Mouse (Mus musculus) G1E-ER4 (cell line): Measurements from ENCODE around the gene Adam19. TPM values are rescaled to one million over a fixed set of nuclear protein-coding genes. Genes with fewer than 3 reads are reported as not detected.

Source experiments
- GATA1 ChIP-seq: IDR thresholded peaks from one replicate; pipeline ENCODE4 v1.8.0; 2012; ENCODE audit warnings: low read length, inconsistent platforms
- polyA plus RNA-seq: library from polyadenylated mRNA; stranded (reverse); fragments of >175 nt; gene quantifications from 2 replicates; pipeline ENCODE4 v1.2.3, GENCODE M21; 2012

Gene Adam19
- polyA plus RNA-seq, 1 experiment, result not detected

DNA sequence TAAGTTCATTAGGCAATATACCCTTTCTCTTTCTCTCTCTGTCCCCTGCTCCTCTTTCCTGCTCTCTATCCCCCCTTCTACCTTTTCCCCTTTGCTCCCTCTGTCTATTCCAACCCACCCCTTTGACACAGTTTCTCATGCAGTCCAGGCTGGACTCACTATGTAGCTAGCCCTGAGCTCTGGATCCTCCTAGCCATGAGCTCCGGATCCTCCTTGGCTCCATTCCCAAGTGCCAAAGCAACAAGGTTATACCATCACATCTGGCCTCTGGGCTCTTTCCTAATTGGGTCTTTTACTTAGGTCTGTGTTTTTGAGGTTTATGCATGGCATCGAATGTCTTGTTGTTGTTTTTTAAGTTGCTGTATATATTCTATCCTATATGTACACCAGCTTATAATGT lies 25.3 kb downstream of the Adam19 start:
- no peak for TF ChIP-seq GATA1

GRCm38 (mm10) chr11:46083405-46083804 lies 27.6 kb downstream of the Adam19 start:
- no peak for TF ChIP-seq GATA1

- no peak for TF ChIP-seq GATA1
Observed at GRCm38 (mm10) chr11:46083835-46084444, 28.1 kb downstream of the Adam19 start.

GRCm38 (mm10) chr11:46084568-46084967 lies 28.8 kb downstream of the Adam19 start:
- no peak for TF ChIP-seq GATA1

DNA sequence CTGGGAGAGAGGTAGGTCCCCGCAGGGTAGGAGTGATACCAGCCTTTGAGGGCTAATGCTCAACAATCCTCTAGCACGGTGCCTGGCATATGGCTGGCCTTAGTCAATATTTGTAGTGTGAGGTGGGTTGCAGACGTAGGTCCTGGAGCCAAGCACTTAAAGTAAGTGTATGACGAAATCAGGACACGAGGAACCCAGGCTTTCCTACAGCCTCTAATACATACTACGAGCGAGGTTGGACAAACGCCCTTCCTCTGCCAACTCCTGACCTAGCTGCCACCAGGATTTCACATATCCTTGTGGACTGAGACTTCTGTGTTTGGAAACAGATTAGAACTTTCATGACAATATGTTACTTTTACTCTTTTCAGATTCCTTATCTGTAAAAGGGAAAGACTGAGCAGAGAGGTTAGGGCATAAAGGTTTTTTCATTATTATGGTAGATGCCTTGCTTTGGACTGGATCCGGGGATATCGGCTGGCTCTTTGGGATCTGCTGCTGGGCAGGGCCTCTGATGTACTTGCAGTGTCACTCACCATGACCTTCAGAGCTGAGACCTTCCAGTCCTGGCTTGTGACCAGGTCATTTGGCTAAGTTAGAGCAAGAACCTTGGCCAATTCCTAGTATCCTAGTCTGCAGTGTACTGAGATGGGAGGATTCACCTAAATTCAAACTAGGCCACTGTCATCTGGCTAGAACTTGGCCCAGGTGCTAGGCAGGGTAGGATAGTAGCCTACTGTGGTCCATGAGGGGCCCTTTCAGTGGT lies 29.8 kb downstream of the Adam19 start:
- no peak for TF ChIP-seq GATA1

DNA sequence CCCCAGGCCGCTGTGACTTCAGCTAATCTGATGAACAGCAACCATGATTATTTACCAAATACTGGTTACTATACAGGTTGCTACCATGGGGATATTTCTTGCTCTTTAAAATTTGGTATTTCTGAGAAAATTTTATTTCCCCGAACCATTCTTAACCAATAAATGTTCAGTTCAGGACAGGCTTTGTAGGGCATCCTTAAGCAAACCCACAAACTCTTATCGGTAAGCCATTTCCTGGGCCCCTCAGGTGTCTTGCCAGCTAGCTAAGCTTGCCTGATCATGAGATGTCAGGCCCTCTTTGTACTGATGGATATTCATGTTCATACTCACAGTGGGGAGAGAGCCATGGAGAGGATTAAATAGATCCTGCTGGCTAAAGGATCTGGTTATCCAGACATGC lies 30.7 kb downstream of the Adam19 start:
- TF ChIP-seq GATA1, result no peak

GRCm38 (mm10) chr11:46089081-46089713 lies 33.4 kb downstream of the Adam19 start:
- no peak for TF ChIP-seq GATA1

- no peak for TF ChIP-seq GATA1
Observed at GRCm38 (mm10) chr11:46090036-46090725, 34.4 kb downstream of the Adam19 start.

DNA sequence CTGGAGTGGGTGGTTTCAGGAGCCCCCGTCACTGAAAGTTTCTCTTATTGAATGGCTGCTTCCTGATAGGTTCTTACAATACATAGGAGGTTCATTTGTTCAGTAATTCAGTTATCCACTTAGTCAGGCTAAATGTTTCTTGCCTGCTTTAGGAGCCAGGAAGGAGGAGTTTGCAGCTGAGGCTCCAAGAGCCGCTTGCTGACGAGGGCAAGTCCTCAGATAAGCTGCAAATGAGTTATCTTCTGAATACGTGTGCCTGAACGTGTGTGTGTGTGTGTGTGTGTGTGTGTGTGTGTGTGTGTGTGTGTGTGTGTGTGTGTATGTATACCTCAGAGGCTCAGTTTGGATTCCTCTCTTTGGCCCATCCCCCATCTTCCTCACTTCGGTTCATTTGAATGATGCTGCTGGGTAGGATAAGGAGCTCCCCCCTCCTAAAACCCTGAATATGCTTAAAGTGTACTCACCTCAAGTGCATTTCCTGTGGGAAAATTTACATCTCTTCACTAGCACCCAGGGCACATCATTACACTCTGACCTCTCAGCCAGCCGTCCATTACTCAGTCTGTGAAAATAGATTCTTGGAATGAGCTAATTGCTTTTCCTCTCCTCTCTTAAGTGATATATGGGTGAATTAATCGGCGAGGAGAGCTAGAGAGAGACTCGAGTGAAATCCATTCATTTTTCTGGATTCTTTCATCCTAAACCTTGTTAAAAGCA lies 35.3 kb downstream of the Adam19 start:
- TF ChIP-seq GATA1, result no peak

- no peak for TF ChIP-seq GATA1
Observed at GRCm38 (mm10) chr11:46092121-46092520, 36.3 kb downstream of the Adam19 start.

GRCm38 (mm10) chr11:46095477-46096264 lies 39.9 kb downstream of the Adam19 start:
- no peak for TF ChIP-seq GATA1

DNA sequence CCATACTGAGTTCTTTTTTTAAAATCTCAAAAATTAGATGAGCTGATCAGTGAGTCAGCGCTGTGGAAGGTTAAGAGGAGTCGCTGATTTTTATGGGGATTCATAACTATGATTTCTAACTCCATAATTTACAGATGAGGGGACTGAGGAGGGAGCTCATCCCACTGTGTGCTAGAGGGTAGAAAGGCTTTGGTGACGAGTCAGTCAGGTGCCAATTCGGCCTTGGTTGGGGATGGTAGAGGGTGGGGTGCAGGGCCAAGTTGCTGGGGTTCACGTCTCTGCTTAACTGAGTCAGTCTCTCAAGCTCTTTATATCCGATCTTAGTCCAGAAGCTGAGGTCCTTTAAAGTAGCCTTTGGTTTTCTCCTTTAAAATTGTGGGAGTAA lies 40.5 kb downstream of the Adam19 start:
- TF ChIP-seq GATA1, result no peak

GRCm38 (mm10) chr11:46097062-46097461 lies 41.3 kb downstream of the Adam19 start:
- TF ChIP-seq GATA1, result no peak

- no peak for TF ChIP-seq GATA1
Observed at GRCm38 (mm10) chr11:46102107-46102506, 46.3 kb downstream of the Adam19 start.

GRCm38 (mm10) chr11:46107046-46107445 lies 51.3 kb downstream of the Adam19 start:
- TF ChIP-seq GATA1, result no peak

GRCm38 (mm10) chr11:46109206-46109605 lies 53.4 kb downstream of the Adam19 start:
- TF ChIP-seq GATA1, result no peak
